ENCODE assay signal across 8 mouse cellular contexts in genomic region chr6:148354151-148354508, GRCm38 (mm10).
DNase-seq lines count a peak whose midpoint lies in the region; ATAC-seq lines count a peak whose summit lies in the region.

No protein-coding gene starts in this region.

- DNase-seq in heart, postnatal 4 days, result no peak
- no peak for DNase-seq in c-Kit-positive CD71-positive TER-119-positive erythroid progenitor cells, embryonic 14.5 days (ENCODE audit: low spot score)
- DNase-seq in lung, postnatal 14 days, result no peak

- peak overlapping the region; percentile 76; the same call in 1 of the 2 replicates for H3K9ac ChIP-seq in heart, embryonic 14.5 days (ENCODE audit: low read length)
- H3K9ac ChIP-seq in hindbrain, embryonic 16.5 days (ENCODE audit: low read depth, low read length), result no peak overlapping the region
- H3K9ac ChIP-seq in midbrain, embryonic 12.5 days (replicated peaks), result no peak overlapping the region

- H3K36me3 ChIP-seq in heart, embryonic 14.5 days (ENCODE audit: control insufficient read depth, insufficient read depth, low read length), result peaks cover 13% of the 10 kb centered on the region
- peaks cover 4% of the 10 kb centered on the region; the same call in 1 of the 2 replicates for H3K36me3 ChIP-seq in hindbrain, embryonic 16.5 days (ENCODE audit: control insufficient read depth, insufficient read depth, low read length)
- peaks cover 8% of the 10 kb centered on the region for H3K36me3 ChIP-seq in midbrain, embryonic 12.5 days

- H3K4me1 ChIP-seq in heart, embryonic 14.5 days (ENCODE audit: control insufficient read depth in 2 of 2, insufficient read depth in 2 of 2, low read length in 2 of 2), result peaks cover 0 to 4% of the 10 kb centered on the region in 2 experiments; a peak in 1 of 4 replicates
- peaks cover 5% of the 10 kb centered on the region; the same call in 1 of the 2 replicates for H3K4me1 ChIP-seq in brown adipose tissue, adult 24 weeks (ENCODE audit: control insufficient read depth, insufficient read depth, insufficient read length, low read length)
- no peaks in the 10 kb centered on the region for H3K4me1 ChIP-seq in hindbrain, embryonic 16.5 days (ENCODE audit: control insufficient read depth, insufficient read depth, low read depth, low read length)
- peaks cover 15% of the 10 kb centered on the region for H3K4me1 ChIP-seq in midbrain, embryonic 12.5 days

- WGBS in heart, embryonic 14.5 days, result 78% methylated on average over 16 of the region's 16 CpGs
- 87% methylated on average over 16 of the region's 16 CpGs for WGBS in hindbrain, embryonic 16.5 days
- WGBS in midbrain, embryonic 12.5 days, result 85% methylated on average over 16 of the region's 16 CpGs

- H3K27me3 ChIP-seq in heart, embryonic 14.5 days (ENCODE audit: control insufficient read depth, insufficient read depth, low read length), result no peaks in the 10 kb centered on the region
- no peaks in the 10 kb centered on the region for H3K27me3 ChIP-seq in hindbrain, embryonic 16.5 days (replicated peaks; ENCODE audit: control insufficient read depth, insufficient read depth, low read length)
- no peaks in the 10 kb centered on the region for H3K27me3 ChIP-seq in midbrain, embryonic 12.5 days

- ATAC-seq in heart, embryonic 14.5 days (ENCODE audit: insufficient number of reproducible peaks, insufficient read depth, low FRiP score, low read depth), result no peak
- ATAC-seq in hindbrain, embryonic 16.5 days, result peak; percentile 54
- no peak; the same call in 1 of the 2 replicates for ATAC-seq in midbrain, embryonic 12.5 days (ENCODE audit: low FRiP score, low read depth)
- ATAC-seq in granulocyte monocyte progenitor cell, adult 5-6 weeks (replicated peaks; ENCODE audit: poor library complexity, severe bottlenecking), result no peak

- no peak overlapping the region for H3K27ac ChIP-seq in heart, embryonic 14.5 days (replicated peaks in 1 of 2; ENCODE audit: control insufficient read depth in 1 of 2, insufficient read depth in 1 of 2, low read depth in 2 of 2, low read length in 2 of 2)
- H3K27ac ChIP-seq in brown adipose tissue, adult 24 weeks (replicated peaks; ENCODE audit: low read depth, low read length), result no peak overlapping the region
- H3K27ac ChIP-seq in hindbrain, embryonic 16.5 days (ENCODE audit: low read depth, low read length), result no peak overlapping the region
- no peak overlapping the region for H3K27ac ChIP-seq in midbrain, embryonic 12.5 days (replicated peaks)

- peaks cover 7% of the 10 kb centered on the region for H3K9me3 ChIP-seq in heart, embryonic 14.5 days (ENCODE audit: control insufficient read depth, low read length)
- peaks cover 2% of the 10 kb centered on the region; the same call in 1 of the 2 replicates for H3K9me3 ChIP-seq in hindbrain, embryonic 16.5 days (ENCODE audit: control insufficient read depth, low read length)
- H3K9me3 ChIP-seq in midbrain, embryonic 12.5 days, result 0 out of 2 replicates have a peak, but pooled peaks cover 3% of the 10 kb centered on the region

- H3K4me3 ChIP-seq in heart, embryonic 14.5 days (ENCODE audit: control insufficient read depth in 1 of 2, insufficient read depth in 1 of 2, low read depth in 1 of 2, low read length in 2 of 2), result peak overlapping the region; percentile 57 to 59; a peak in 3 of 4 replicates
- peak overlapping the region; percentile 59 for H3K4me3 ChIP-seq in brown adipose tissue, adult 24 weeks (ENCODE audit: insufficient read depth, low read depth, low read length)
- H3K4me3 ChIP-seq in hindbrain, embryonic 16.5 days (ENCODE audit: low read length), result peak overlapping the region; percentile 46
- peak overlapping the region; percentile 47 for H3K4me3 ChIP-seq in midbrain, embryonic 12.5 days

- H3K4me2 ChIP-seq in heart, embryonic 14.5 days (ENCODE audit: low read length), result peak overlapping the region; percentile 80
- H3K4me2 ChIP-seq in hindbrain, embryonic 16.5 days (ENCODE audit: low read length), result peak overlapping the region; percentile 56
- peak overlapping the region; percentile 52; the same call in 1 of the 2 replicates for H3K4me2 ChIP-seq in midbrain, embryonic 12.5 days (replicated peaks)
